Mouse (Mus musculus) stomach, postnatal 0 days (tissue): ENCODE results near the gene Clec4d. TPM values are rescaled to one million over a fixed set of nuclear protein-coding genes. Genes with fewer than 3 reads are reported as not detected.
"Not testable (repeated sequence)": the region's sequence is repeated elsewhere in the genome, so short reads cannot be mapped to it uniquely, and the experiment has no call there.

ENCODE experiments used
- ATAC-seq: fragments of 200-750 bp; cut with Nextera tagmentation; 2 replicates; pipeline ENCODE4 v1.8.0; 2017; ENCODE audit not compliant: low FRiP score, low TSS enrichment
- DNase-seq: peaks from one replicate; pipeline ENCODE4 v3.0.0-alpha.2; 2016; ENCODE audit warnings: low spot score
- H3K27ac ChIP-seq: fragments of 300-500 bp; sonication (generic); replicated peaks from 2 replicates; pipeline ENCODE4 v1.5.1; 2014; ENCODE audit warnings: mild to moderate bottlenecking, control low read depth
- H3K27me3 ChIP-seq: fragments of 300-500 bp; sonication (generic); 2 replicates; pipeline ENCODE4 v1.6.1; 2014; ENCODE audit warnings: low read length; ENCODE audit not compliant: control insufficient read depth, insufficient read depth
- H3K36me3 ChIP-seq: fragments of 300-500 bp; sonication (generic); 2 replicates; pipeline ENCODE4 v1.6.1; 2014; ENCODE audit warnings: low read length, mixed read lengths; ENCODE audit not compliant: control insufficient read depth, insufficient read depth
- H3K4me1 ChIP-seq: fragments of 300-500 bp; sonication (generic); replicated peaks from 2 replicates; pipeline ENCODE4 v1.6.1; 2014; ENCODE audit warnings: antibody characterized with exemption; ENCODE audit not compliant: control insufficient read depth, insufficient read depth
- H3K4me2 ChIP-seq: fragments of 300-500 bp; sonication (generic); replicated peaks from 2 replicates; pipeline ENCODE4 v1.6.1; 2014; ENCODE audit warnings: low read depth, mild to moderate bottlenecking, control low read depth, moderate library complexity
- H3K4me3 ChIP-seq: fragments of 300-500 bp; sonication (generic); 2 replicates; pipeline ENCODE4 v1.5.1; 2014; ENCODE audit warnings: low read depth, low read length, control low read depth
- H3K9ac ChIP-seq: fragments of 300-500 bp; sonication (generic); 2 replicates; pipeline ENCODE4 v1.6.1; 2014; ENCODE audit warnings: mild to moderate bottlenecking, low read length, control low read depth, mixed read lengths
- H3K9me3 ChIP-seq: fragments of 300-500 bp; sonication (generic); 2 replicates; pipeline ENCODE4 v1.6.1; 2016; ENCODE audit warnings: low read length; ENCODE audit not compliant: control insufficient read depth
- CTCF ChIP-seq: IDR thresholded peaks from 2 replicates; pipeline ENCODE4 v1.5.1; 2016; ENCODE audit warnings: antibody characterized with exemption, low read depth, mild to moderate bottlenecking, moderate library complexity
- EP300 ChIP-seq: optimal IDR thresholded peaks from 2 replicates; pipeline ENCODE3; 2016; ENCODE audit warnings: antibody characterized with exemption
- WGBS: fragments of 180-500 bp; shearing (Covaris S2); extraction: QIAGEN DNeasy Blood & Tissue Kit; methylation state at CpG from one replicate; pipeline ENCODE4 v1.1.7; 2014; 5-methylcytosine and 5-hydroxymethylcytosine counted together
- polyA plus RNA-seq: library from polyadenylated mRNA; unstranded; fragments of >200 nt; fragmentation: Nextera tagmentation; extraction: Ambion mirVana; gene quantifications from 2 replicates; pipeline ENCODE4 v1.2.1, GENCODE M21; 2015

Clec4d gene
- polyA plus RNA-seq, 1 experiment from 2014 or later: 0.11 TPM

GRCm38 (mm10) chr6:123266945-123267344, 5.0 kb downstream of the Clec4d start:
- Histone ChIP-seq H3K9me3 (no peaks in the 10 kb centered on the region), H3K4me1 (no peaks in the 10 kb centered on the region), H3K27me3 (no peaks in the 10 kb centered on the region), H3K27ac (no peak overlapping the region), H3K4me3 (no peak overlapping the region), H3K9ac (no peak overlapping the region), H3K4me2 (no peak overlapping the region), H3K36me3 (no peaks in the 10 kb centered on the region)
- WGBS: 72% methylated on average over 5 of the region's 5 CpGs
- DNase-seq (no peak), ATAC-seq (no peak)
- TF ChIP-seq EP300: no peak
- no peak for TF ChIP-seq CTCF

- H3K27me3 ChIP-seq: no peaks in the 10 kb centered on the region
- no peak overlapping the region for H3K9ac ChIP-seq
- DNase-seq: no peak
- H3K36me3 ChIP-seq: no peaks in the 10 kb centered on the region
- H3K4me3 ChIP-seq: no peak overlapping the region
- TF ChIP-seq EP300 (no peak), CTCF (no peak)
- ATAC-seq: no peak
- H3K27ac ChIP-seq: no peak overlapping the region
- WGBS: 88% methylated on average over 2 of the region's 2 CpGs
- H3K4me1 ChIP-seq: no peaks in the 10 kb centered on the region
- H3K9me3 ChIP-seq: no peaks in the 10 kb centered on the region
- no peak overlapping the region for H3K4me2 ChIP-seq
Observed at GRCm38 (mm10) chr6:123279443-123279842, 17.5 kb downstream of the Clec4d start.

DNA sequence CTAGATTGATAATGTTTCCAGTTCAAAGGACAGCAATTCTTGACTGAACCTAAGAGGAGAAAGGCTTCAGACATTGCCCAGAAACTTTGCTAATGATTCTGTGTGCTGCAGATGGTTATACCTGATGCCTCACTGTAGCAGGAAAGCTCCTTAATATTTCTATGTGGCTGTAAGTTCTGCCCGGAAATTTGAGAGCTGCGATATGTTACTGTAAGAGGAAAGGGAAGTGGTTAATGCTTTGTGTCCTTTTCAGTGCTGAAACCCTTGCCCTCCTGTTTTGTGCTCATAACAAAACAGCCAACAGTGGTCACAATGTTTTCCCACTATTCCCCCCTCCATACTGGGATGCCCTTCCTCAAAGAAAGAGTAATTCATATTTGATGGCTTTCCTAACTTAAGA, 24.4 kb downstream of the Clec4d start:
- Histone ChIP-seq H3K4me2 (no peak overlapping the region), H3K4me1 (no peaks in the 10 kb centered on the region), H3K27ac (no peak overlapping the region), H3K27me3 (no peaks in the 10 kb centered on the region), H3K4me3 (no peak overlapping the region), H3K9me3 (no peaks in the 10 kb centered on the region), H3K9ac (no peak overlapping the region), H3K36me3 (no peaks in the 10 kb centered on the region)
- DNase-seq (no peak), ATAC-seq (no peak)
- 78% methylated on average over 2 of the region's 2 CpGs for WGBS
- TF ChIP-seq EP300: no peak

DNA sequence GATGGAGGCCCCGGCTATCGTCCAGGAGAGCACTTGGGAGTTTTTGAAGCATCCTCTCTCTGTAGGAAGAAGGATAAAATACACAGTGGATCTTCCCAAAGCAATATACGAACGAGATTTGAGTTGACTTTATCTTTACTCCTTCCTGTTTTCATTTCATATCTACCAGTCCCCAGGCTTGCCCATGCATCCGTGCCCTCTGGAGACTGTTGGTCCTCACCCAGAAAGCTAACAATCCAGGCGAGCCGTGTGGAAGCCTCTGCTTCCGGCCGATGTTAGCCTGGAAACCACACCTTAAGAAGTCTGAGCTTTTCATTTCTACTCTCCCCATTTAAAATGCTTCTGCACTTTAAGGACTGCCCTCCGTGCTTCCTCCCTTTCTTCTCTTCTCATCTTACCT, 27.0 kb downstream of the Clec4d start:
- H3K9ac ChIP-seq: no peak overlapping the region
- H3K36me3 ChIP-seq: no peaks in the 10 kb centered on the region
- H3K4me1 ChIP-seq: no peaks in the 10 kb centered on the region
- no peak overlapping the region for H3K27ac ChIP-seq
- no peak overlapping the region for H3K4me3 ChIP-seq
- no peak for TF ChIP-seq EP300
- no peak for TF ChIP-seq CTCF
- H3K27me3 ChIP-seq: no peaks in the 10 kb centered on the region
- ATAC-seq: no peak
- WGBS: 64% methylated on average over 10 of the region's 10 CpGs
- no peak for DNase-seq
- H3K9me3 ChIP-seq: no peaks in the 10 kb centered on the region
- H3K4me2 ChIP-seq: no peak overlapping the region

GRCm38 (mm10) chr6:123289753-123290152, 27.8 kb downstream of the Clec4d start, which contains the start of gene Clec4e:
TSS of gene Clec4e (minus strand) at chr6:123289870.
- no peak within 1 kb of the TSS for H3K4me2 ChIP-seq
- H3K27me3 ChIP-seq: no peaks in the 10 kb centered on the region
- WGBS: 73% methylated on average over 4 of the region's 4 CpGs
- no peak within 1 kb of the TSS for H3K4me3 ChIP-seq
- no peaks in the 10 kb centered on the region for H3K36me3 ChIP-seq
- DNase-seq (no peak), ATAC-seq (no peak)
- H3K9me3 ChIP-seq: no peaks in the 10 kb centered on the region
- no peaks in the 10 kb centered on the region for H3K4me1 ChIP-seq
- no peak within 1 kb of the TSS for H3K27ac ChIP-seq
- TF ChIP-seq EP300: no peak
- TF ChIP-seq CTCF: no peak
- H3K9ac ChIP-seq: no peak within 1 kb of the TSS

DNA sequence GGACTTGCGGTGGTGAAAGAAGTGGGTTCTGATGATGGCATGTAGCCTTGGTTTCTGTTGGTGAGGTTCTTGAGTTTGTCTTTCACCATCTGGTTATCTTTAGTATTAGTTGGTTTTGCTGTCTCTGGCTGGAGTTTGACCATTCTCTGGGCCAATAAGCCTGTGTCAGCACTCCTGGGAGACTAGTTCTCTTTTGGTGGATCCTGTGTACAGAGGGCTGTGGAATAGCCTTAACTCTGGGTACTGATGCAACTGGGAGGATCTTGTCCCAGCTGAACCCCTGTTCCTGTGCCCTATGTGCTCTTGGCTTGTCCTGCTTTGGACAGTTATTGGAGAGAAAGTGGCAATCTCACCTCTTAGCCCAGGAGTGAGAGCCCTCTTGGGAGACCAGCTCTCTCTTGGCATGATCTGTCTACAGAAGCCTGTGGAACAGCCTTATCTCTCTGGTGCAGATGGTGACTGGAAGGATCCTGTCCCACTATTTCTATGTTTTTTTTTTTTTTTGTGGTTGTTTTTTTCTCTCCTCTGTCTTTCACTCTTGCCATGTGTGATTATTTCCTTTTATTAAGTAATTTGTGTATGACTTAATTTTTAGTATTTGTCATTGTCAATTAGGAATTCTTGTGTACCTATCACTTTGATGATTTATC, 31.0 kb downstream of the Clec4d start:
- 87% methylated on average over 1 of the region's 1 CpGs for WGBS

DNA sequence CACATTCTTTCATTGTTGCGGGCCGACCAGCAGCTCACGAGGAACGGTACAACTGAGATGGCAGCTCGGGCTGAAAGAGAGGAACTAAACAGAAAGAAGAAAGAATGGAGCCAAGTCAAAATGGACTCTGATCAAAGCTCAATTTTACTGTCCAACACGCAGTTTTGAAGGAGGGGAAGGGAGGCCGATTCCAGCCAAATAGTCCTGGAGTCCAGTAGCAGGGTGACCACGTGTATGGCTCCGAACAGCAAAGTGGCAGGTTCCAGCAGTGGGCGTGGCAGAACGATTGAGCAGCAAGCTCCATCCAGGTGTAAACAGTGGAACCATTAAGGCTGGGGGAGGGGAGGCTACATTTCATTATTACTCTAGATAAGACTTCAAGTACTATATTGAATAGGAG, 31.6 kb downstream of the Clec4d start:
- not testable (repeated sequence) for DNase-seq, H3K9me3 ChIP-seq, H3K9ac ChIP-seq, H3K27me3 ChIP-seq, H3K36me3 ChIP-seq, H3K4me3 ChIP-seq, H3K4me1 ChIP-seq, H3K4me2 ChIP-seq, H3K27ac ChIP-seq, ATAC-seq
- 84% methylated on average over 11 of the region's 11 CpGs for WGBS

More for the DNA sequence above, 31.0 kb downstream of the Clec4d start:
- no peak overlapping the region for H3K27ac ChIP-seq
- ATAC-seq (no peak), DNase-seq (no peak)
- no peak for TF ChIP-seq CTCF
- TF ChIP-seq EP300: no peak
- H3K9me3 ChIP-seq: no peaks in the 10 kb centered on the region
- H3K27me3 ChIP-seq: no peaks in the 10 kb centered on the region
- no peak overlapping the region for H3K4me2 ChIP-seq
- no peak overlapping the region for H3K9ac ChIP-seq
- no peaks in the 10 kb centered on the region for H3K4me1 ChIP-seq
- H3K4me3 ChIP-seq: no peak overlapping the region
- no peaks in the 10 kb centered on the region for H3K36me3 ChIP-seq
